Mouse (Mus musculus) splenic B cell, adult 2 months (primary cell): ENCODE data around the gene Olfr467.
A peak's percentile ranks its signal among the peaks of the same experiment; 100 is the strongest.
"Not testable (repeated sequence)": the region's sequence is repeated elsewhere in the genome, so short reads cannot be mapped to it uniquely, and the experiment has no call there.

Experiments used
- DNase-seq: peaks from one replicate; pipeline ENCODE4 v3.0.0-alpha.2; 2011; ENCODE audit warnings: low read depth, low spot score
- H3K27me3 ChIP-seq: 2 replicates; pipeline ENCODE4 v1.6.1; 2012; ENCODE audit warnings: mild to moderate bottlenecking, low read length, moderate library complexity, mixed read lengths; ENCODE audit not compliant: control insufficient read depth, poor library complexity, insufficient read depth, severe bottlenecking
- H3K36me3 ChIP-seq: 2 replicates; pipeline ENCODE4 v1.6.1; 2012; ENCODE audit warnings: mild to moderate bottlenecking, low read length, moderate library complexity, mixed read lengths; ENCODE audit not compliant: control insufficient read depth, poor library complexity, insufficient read depth, severe bottlenecking

The Olfr467 gene

GRCm38 (mm10) chr7:107811963-107812362, at the start of gene Olfr467:
Gene Olfr467 (plus strand): TSS chr7:107812263.
- no peaks in the 10 kb centered on the region for H3K27me3 ChIP-seq
- no peak for DNase-seq
- H3K36me3 ChIP-seq: no peaks in the 10 kb centered on the region

GRCm38 (mm10) chr7:107770812-107771211, 41.3 kb upstream of the Olfr467 start:
- Histone ChIP-seq H3K36me3 (no peaks in the 10 kb centered on the region), H3K27me3 (no peaks in the 10 kb centered on the region)
- DNase-seq: no peak

- no peaks in the 10 kb centered on the region for H3K27me3 ChIP-seq
- no peak for DNase-seq
- no peaks in the 10 kb centered on the region for H3K36me3 ChIP-seq
These were observed 33.8 kb upstream of the Olfr467 start for GRCm38 (mm10) chr7:107778216-107778615.

GRCm38 (mm10) chr7:107779611-107780010, 32.5 kb upstream of the Olfr467 start:
- Histone ChIP-seq H3K27me3 (no peaks in the 10 kb centered on the region), H3K36me3 (no peaks in the 10 kb centered on the region)
- peak; percentile 39 for DNase-seq

GRCm38 (mm10) chr7:107787977-107788620, 24.0 kb upstream of the Olfr467 start:
- peak; percentile 47 for DNase-seq

GRCm38 (mm10) chr7:107796500-107796899, 15.6 kb upstream of the Olfr467 start:
- DNase-seq: no peak
- no peaks in the 10 kb centered on the region for H3K36me3 ChIP-seq

More at GRCm38 (mm10) chr7:107787977-107788620, 24.0 kb upstream of the Olfr467 start:
- Histone ChIP-seq H3K27me3 (no peaks in the 10 kb centered on the region), H3K36me3 (no peaks in the 10 kb centered on the region)

GRCm38 (mm10) chr7:107801108-107801507, 11.0 kb upstream of the Olfr467 start, which contains the start of gene Ovch2:
Gene Ovch2 (minus strand): TSS chr7:107801208.
- H3K27me3 ChIP-seq: no peaks in the 10 kb centered on the region
- no peak for DNase-seq
- H3K36me3 ChIP-seq: no peaks in the 10 kb centered on the region

More at GRCm38 (mm10) chr7:107796500-107796899, 15.6 kb upstream of the Olfr467 start:
- H3K27me3 ChIP-seq: no peaks in the 10 kb centered on the region

GRCm38 (mm10) chr7:107802138-107802537, 9.9 kb upstream of the Olfr467 start:
- no peaks in the 10 kb centered on the region for H3K27me3 ChIP-seq
- DNase-seq: no peak

GRCm38 (mm10) chr7:107819442-107819841, 7.4 kb downstream of the Olfr467 start:
- Histone ChIP-seq H3K36me3 (no peaks in the 10 kb centered on the region), H3K27me3 (no peaks in the 10 kb centered on the region)
- no peak for DNase-seq

More at GRCm38 (mm10) chr7:107802138-107802537, 9.9 kb upstream of the Olfr467 start:
- no peaks in the 10 kb centered on the region for H3K36me3 ChIP-seq

GRCm38 (mm10) chr7:107823867-107824266, 11.8 kb downstream of the Olfr467 start:
- H3K36me3 ChIP-seq, DNase-seq, H3K27me3 ChIP-seq: not testable (repeated sequence)

- DNase-seq, H3K36me3 ChIP-seq, H3K27me3 ChIP-seq: not testable (repeated sequence)
These were observed 13.4 kb downstream of the Olfr467 start, which contains the start of gene Olfr469 for GRCm38 (mm10) chr7:107825441-107825840. Gene Olfr469 (minus strand): TSS chr7:107825541.

GRCm38 (mm10) chr7:107841719-107842118, 29.7 kb downstream of the Olfr467 start:
- H3K36me3 ChIP-seq: no peaks in the 10 kb centered on the region
- no peaks in the 10 kb centered on the region for H3K27me3 ChIP-seq
- DNase-seq: no peak

GRCm38 (mm10) chr7:107847390-107847789, 35.3 kb downstream of the Olfr467 start, which contains the start of gene Olfr470:
Gene Olfr470 (minus strand): TSS chr7:107847490.
- H3K27me3 ChIP-seq, H3K36me3 ChIP-seq, DNase-seq: not testable (repeated sequence)
